Mouse (Mus musculus) gastrocnemius, adult 2 months (tissue): ENCODE data around the gene Mpig6b. TPM values are rescaled to one million over a fixed set of nuclear protein-coding genes. Genes with fewer than 3 reads are reported as not detected.
A peak's percentile ranks its signal among the peaks of the same experiment; 100 is the strongest.

Experiments used
- DNase-seq: peaks from one replicate; pipeline ENCODE4 v3.0.0; 2022
- H3K27ac ChIP-seq: fragments of 200-600 bp; 2 replicates; pipeline ENCODE4 v1.8.1; 2022; ENCODE audit warnings: mild to moderate bottlenecking
- H3K4me3 ChIP-seq: fragments of 200-600 bp; 2 replicates; pipeline ENCODE4 v1.8.1; 2022; ENCODE audit warnings: mild to moderate bottlenecking, moderate library complexity
- CTCF ChIP-seq: fragments of 200-600 bp; IDR thresholded peaks from 2 replicates; pipeline ENCODE4 v1.8.1; 2022; ENCODE audit warnings: antibody characterized with exemption, mild to moderate bottlenecking, moderate library complexity
- intact Hi-C: fragments of 180-260 bp; cut with DNase I; formaldehyde crosslinking; loops from one replicate; pipeline ENCODE4 v1.15.1; 2025
- total RNA-seq, 2 experiments: library from RNA; stranded (reverse); gene quantifications; 2 replicates each; pipeline ENCODE4 v1.2.3; 2021

Gene Mpig6b
- total RNA-seq, 2 experiments from 2014 or later = not detected

- intact Hi-C loops = no loop called here
- Histone ChIP-seq H3K27ac (no peak overlapping the region), H3K4me3 (no peak overlapping the region)
- no peak for DNase-seq
- TF ChIP-seq CTCF = peak; percentile 32; the same call in 1 of the 2 replicates
Measured at GRCm38 (mm10) chr17:35097164-35097655, 31.2 kb upstream of the Mpig6b start.

DNA sequence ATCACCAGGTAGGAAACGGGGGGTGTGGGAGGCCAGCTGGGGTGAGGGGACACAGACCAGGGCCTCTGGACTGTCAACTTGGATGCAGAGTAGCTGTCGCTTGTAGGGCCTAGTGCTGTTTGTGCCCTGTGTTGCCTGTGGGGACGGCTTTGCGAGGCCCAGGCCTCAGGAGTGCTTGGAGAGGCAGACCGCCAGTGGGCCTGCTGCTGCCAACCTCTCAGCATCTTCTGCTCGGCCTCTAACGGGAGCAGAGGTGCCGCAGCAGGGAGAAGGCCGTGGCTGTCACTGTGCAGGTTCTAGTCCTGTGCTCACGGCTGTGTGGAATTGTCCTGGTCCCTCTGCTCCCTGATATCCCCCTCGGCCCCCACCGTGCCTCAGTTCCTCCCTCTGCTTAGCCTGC, 30.6 kb upstream of the Mpig6b start:
- no peak for TF ChIP-seq CTCF
- intact Hi-C loops = no loop called here
- H3K27ac ChIP-seq = no peak overlapping the region
- no peak for DNase-seq
- H3K4me3 ChIP-seq = no peak overlapping the region

DNA sequence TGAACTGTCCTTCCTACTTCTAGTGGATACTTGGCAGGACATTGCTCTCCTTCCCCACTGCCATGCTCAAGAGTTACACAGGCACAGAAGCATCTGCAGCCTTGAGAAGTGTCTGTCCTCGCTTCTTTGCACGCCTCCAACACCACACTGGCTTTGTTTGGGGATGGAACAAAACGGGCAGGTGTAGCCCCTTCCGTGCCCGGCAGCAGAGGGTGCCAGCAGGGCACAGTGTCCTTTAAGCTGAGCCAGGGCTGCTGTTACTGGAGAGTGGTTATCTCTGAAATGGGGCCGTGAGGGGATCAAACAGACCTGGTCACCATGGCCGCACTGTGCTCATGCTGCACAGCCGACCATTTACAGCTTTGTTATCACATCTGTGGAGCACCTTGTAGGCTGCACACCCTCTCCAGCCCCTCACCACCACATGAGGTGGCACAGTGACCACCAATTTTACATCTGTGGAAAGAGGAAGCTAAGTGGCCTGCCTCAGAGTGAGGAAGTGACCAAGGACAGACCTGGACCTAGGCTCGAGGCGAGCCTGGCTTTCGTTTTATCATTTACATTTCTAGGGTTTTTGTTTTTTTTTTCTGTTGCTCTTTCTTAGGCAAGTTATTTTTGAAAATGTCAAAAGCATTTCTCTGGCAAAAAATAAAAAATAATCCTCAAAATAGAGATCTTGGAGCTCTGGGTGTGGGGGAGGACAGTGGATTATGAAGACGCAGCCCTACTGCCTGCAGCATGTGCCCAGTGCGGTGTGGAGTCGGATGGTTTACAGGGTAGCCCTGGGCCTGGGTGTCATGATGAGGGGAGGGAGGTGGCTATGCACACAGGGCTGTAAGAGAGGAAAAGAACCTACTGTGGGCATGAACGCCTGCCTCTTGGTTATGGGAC, 28.7 kb upstream of the Mpig6b start:
- intact Hi-C loops = no loop called here
- Histone ChIP-seq H3K27ac (no peak overlapping the region), H3K4me3 (no peak overlapping the region)
- no peak for DNase-seq
- no peak for TF ChIP-seq CTCF

GRCm38 (mm10) chr17:35092403-35093198, 26.6 kb upstream of the Mpig6b start:
- TF ChIP-seq CTCF = no peak
- Histone ChIP-seq H3K27ac (no peak overlapping the region), H3K4me3 (no peak overlapping the region)
- DNase-seq = no peak
- intact Hi-C loops = no loop called here

DNA sequence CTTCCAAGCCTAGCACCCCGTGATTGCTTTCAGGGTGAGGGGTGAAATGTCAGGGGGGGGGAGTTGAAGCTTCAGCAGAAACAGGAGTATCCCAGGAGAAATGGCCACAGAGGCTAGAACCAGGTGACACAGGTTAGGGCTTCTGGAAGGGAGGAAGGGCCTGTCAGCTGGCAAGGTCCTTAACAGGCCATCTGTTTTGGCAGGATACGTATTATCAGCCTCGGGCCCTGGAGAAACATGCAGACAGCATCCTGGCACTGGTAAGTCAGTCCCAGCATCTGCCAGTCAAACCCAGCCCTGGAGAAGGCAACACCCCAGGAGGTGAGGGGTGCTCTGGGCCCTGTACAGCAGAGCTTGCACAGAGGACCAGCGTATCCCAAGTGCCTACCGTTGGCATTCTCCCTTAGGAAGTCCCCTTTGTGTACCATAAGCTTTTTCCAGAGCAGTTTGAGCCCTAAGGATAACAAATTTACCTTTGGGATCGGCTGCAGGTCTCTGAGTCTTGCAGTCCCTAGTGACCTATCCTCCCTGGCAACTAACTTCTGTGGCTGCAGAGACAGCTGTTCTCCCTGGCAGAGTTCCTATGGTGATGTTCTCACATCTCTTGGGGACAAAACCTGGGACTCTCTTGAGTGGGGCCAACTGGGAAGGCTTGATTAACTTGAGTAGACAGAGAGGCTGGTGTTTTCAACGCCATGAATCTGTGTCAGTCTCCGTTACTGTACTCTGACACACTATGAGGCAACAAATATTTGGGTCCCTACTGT, 24.4 kb upstream of the Mpig6b start:
- Histone ChIP-seq H3K4me3 (peak overlapping the region; percentile 87), H3K27ac (peak overlapping the region; percentile 100)
- no peak for TF ChIP-seq CTCF
- peak; percentile 59 for DNase-seq
- intact Hi-C loops = no loop called here

- peak within 1 kb of the TSS; percentile 87 for H3K4me3 ChIP-seq
- peak; percentile 97 for DNase-seq
- intact Hi-C loops = loop anchor here (5.0 kb wide), 1 partner anchor 67 kb away; no protein-coding TSS in a partner anchor
- peak; percentile 41 for TF ChIP-seq CTCF
- peak within 1 kb of the TSS; percentile 100 for H3K27ac ChIP-seq
Measured at GRCm38 (mm10) chr17:35088825-35089644, 23.1 kb upstream of the Mpig6b start, which contains the start of gene Abhd16a. Abhd16a (plus strand) TSS chr17:35089263.

GRCm38 (mm10) chr17:35088151-35088550, 22.2 kb upstream of the Mpig6b start:
- intact Hi-C loops = loop anchor here (5.0 kb wide), 1 partner anchor 66 kb away; no protein-coding TSS in a partner anchor
- DNase-seq = no peak
- TF ChIP-seq CTCF = peak; percentile 45
- Histone ChIP-seq H3K27ac (no peak overlapping the region), H3K4me3 (no peak overlapping the region)

DNA sequence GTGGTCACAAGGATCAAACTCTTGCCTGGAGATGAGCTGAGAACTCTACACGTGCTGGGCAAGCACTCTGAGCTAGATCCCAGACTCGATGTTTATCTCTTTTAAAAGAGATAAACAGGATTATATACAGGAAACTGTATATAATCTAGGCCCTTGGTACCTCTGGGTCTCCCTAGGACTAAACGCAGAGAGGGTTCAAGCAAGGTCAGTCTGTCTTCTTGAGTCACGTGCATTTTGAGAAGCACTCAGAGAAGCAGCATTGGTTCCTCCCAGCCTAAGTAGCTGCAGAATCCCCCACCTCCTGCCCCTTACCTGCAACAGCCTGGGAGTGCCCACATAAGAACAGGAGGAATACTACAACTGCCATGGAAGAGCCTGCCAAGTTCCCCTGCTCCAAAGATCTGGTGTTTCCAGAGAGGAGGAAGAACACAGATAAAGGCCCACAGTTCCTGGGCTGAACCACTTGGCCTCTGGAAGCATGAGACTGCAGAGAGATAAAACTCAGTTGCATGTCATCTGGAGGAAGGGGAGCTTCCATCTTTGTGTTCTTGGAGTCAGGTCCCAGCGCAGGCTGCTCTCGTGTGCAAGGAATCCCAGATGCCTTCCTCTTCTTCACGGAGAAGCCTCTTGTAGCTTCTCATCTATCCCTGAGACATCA, 19.4 kb upstream of the Mpig6b start, which contains the start of gene Ly6g6f:
Gene Ly6g6f (minus strand): TSS at position 403 of the 658 bp plus-strand sequence.
- no peak for DNase-seq
- intact Hi-C loops = loop anchor here (5.0 kb wide), 1 partner anchor 63 kb away; no protein-coding TSS in a partner anchor
- no peak for TF ChIP-seq CTCF
- no peak within 1 kb of the TSS for H3K27ac ChIP-seq
- no peak within 1 kb of the TSS for H3K4me3 ChIP-seq

DNA sequence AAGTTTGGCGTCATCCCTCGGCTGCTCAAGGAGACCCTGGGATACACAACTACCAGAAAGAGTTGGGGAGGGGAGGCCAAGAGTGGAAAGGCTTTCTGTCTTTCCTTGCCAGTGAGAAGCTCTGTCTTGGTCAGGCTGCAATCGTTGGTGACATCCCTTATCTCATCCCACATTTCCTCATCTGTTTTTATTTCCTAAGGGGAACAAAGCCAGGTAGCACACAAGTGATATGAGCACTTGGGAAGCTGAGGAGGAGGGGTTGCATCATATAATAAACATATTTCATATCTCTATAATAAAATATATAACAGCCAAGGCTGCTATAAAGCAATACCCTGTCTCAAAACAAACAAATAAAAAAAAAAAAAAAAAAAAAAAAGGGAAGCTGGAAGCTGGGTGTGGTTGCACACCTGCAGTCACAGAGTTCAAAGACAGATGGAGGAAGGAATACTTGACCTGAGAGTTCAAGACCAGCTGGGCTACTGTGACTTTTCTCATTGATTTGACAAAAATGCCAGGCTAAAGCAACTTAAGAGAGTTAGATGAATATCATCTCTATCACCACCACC, 18.0 kb upstream of the Mpig6b start:
- no peak overlapping the region for H3K4me3 ChIP-seq
- intact Hi-C loops = no loop called here
- DNase-seq = no peak
- TF ChIP-seq CTCF = no peak
- H3K27ac ChIP-seq = no peak overlapping the region

GRCm38 (mm10) chr17:35082841-35083576, 17.0 kb upstream of the Mpig6b start:
- no peak for TF ChIP-seq CTCF
- intact Hi-C loops = no loop called here
- no peak for DNase-seq
- H3K4me3 ChIP-seq = no peak overlapping the region
- no peak overlapping the region for H3K27ac ChIP-seq
